Mouse (Mus musculus) limb, embryonic 13.5 days (tissue): ENCODE data around the gene Ajap1. TPM values are rescaled to one million over a fixed set of nuclear protein-coding genes. Genes with fewer than 3 reads are reported as not detected.

Source experiments
- ATAC-seq: fragments of 200-750 bp; cut with Nextera tagmentation; 2 replicates; pipeline ENCODE4 v1.8.0; 2017; ENCODE audit warnings: low read depth, moderate number of reproducible peaks, moderate TSS enrichment; ENCODE audit not compliant: low FRiP score
- H3K27ac ChIP-seq: fragments of 300-500 bp; sonication (generic); 2 replicates; pipeline ENCODE4 v1.5.1; 2015; ENCODE audit warnings: inconsistent platforms, mild to moderate bottlenecking, moderate library complexity
- H3K27me3 ChIP-seq: fragments of 300-500 bp; sonication (generic); 2 replicates; pipeline ENCODE4 v1.6.1; 2015; ENCODE audit warnings: mild to moderate bottlenecking, inconsistent platforms
- H3K36me3 ChIP-seq: fragments of 300-500 bp; sonication (generic); 2 replicates; pipeline ENCODE4 v1.6.1; 2015; ENCODE audit warnings: inconsistent platforms, mild to moderate bottlenecking, moderate library complexity
- H3K4me1 ChIP-seq: fragments of 300-500 bp; sonication (generic); 2 replicates; pipeline ENCODE4 v1.6.1; 2015; ENCODE audit warnings: inconsistent platforms
- H3K4me2 ChIP-seq: fragments of 300-500 bp; sonication (generic); replicated peaks from 2 replicates; pipeline ENCODE4 v1.6.1; 2015; ENCODE audit warnings: inconsistent platforms, mild to moderate bottlenecking, moderate library complexity
- H3K4me3 ChIP-seq: fragments of 300-500 bp; sonication (generic); 2 replicates; pipeline ENCODE4 v1.5.1; 2015; ENCODE audit warnings: moderate library complexity, mild to moderate bottlenecking, inconsistent platforms
- H3K9ac ChIP-seq: fragments of 300-500 bp; sonication (generic); 2 replicates; pipeline ENCODE4 v1.6.1; 2015; ENCODE audit warnings: mild to moderate bottlenecking, inconsistent platforms
- H3K9me3 ChIP-seq: fragments of 300-500 bp; sonication (generic); 2 replicates; pipeline ENCODE4 v1.6.1; 2016; ENCODE audit warnings: inconsistent platforms
- WGBS: fragments of 180-500 bp; shearing (Covaris S2); methylation state at CpG from one replicate; pipeline ENCODE4 v1.1.7; 2015; 5-methylcytosine and 5-hydroxymethylcytosine counted together
- polyA plus RNA-seq: library from polyadenylated mRNA; unstranded; fragments of >200 nt; fragmentation: Nextera tagmentation; extraction: Ambion mirVana; gene quantifications from 2 replicates; pipeline ENCODE4 v1.2.1, GENCODE M21; 2015

Ajap1 gene
- polyA plus RNA-seq, 1 experiment from 2014 or later, result 0.99 TPM

- Histone ChIP-seq H3K4me3 (no peak overlapping the region), H3K27me3 (peaks cover 69% of the 10 kb centered on the region), H3K9ac (no peak overlapping the region), H3K4me2 (peak overlapping the region; percentile 42), H3K9me3 (no peaks in the 10 kb centered on the region), H3K27ac (no peak overlapping the region), H3K36me3 (no peaks in the 10 kb centered on the region), H3K4me1 (peaks cover 38% of the 10 kb centered on the region)
- ATAC-seq, result no peak
- under 1% methylated on average over 7 of the region's 7 CpGs for WGBS
These were observed 1.8 kb upstream of the Ajap1 start for GRCm38 (mm10) chr4:153484392-153484791.

GRCm38 (mm10) chr4:153481361-153482234 lies 1.0 kb downstream of the Ajap1 start:
- Histone ChIP-seq H3K9me3 (no peaks in the 10 kb centered on the region), H3K36me3 (no peaks in the 10 kb centered on the region), H3K27ac (no peak overlapping the region), H3K4me1 (peaks cover 38% of the 10 kb centered on the region), H3K4me3 (peak overlapping the region; percentile 50), H3K9ac (peak overlapping the region; percentile 56), H3K4me2 (peak overlapping the region; percentile 95), H3K27me3 (peaks cover 94% of the 10 kb centered on the region)
- no peak for ATAC-seq
- WGBS, result under 1% methylated on average over 71 of the region's 71 CpGs

- Histone ChIP-seq H3K27me3 (peaks cover 90% of the 10 kb centered on the region), H3K36me3 (no peaks in the 10 kb centered on the region), H3K4me1 (peaks cover 38% of the 10 kb centered on the region), H3K4me2 (peak overlapping the region; percentile 95), H3K9me3 (no peaks in the 10 kb centered on the region), H3K27ac (no peak overlapping the region), H3K9ac (no peak overlapping the region), H3K4me3 (peak overlapping the region; percentile 50)
- no peak for ATAC-seq
- 2% methylated on average over 19 of the region's 19 CpGs for WGBS
These were observed 1.9 kb downstream of the Ajap1 start for GRCm38 (mm10) chr4:153480551-153481262.

GRCm38 (mm10) chr4:153479144-153479543 lies 3.5 kb downstream of the Ajap1 start:
- peaks cover 78% of the 10 kb centered on the region for H3K27me3 ChIP-seq
- 20% methylated on average over 8 of the region's 8 CpGs for WGBS

DNA sequence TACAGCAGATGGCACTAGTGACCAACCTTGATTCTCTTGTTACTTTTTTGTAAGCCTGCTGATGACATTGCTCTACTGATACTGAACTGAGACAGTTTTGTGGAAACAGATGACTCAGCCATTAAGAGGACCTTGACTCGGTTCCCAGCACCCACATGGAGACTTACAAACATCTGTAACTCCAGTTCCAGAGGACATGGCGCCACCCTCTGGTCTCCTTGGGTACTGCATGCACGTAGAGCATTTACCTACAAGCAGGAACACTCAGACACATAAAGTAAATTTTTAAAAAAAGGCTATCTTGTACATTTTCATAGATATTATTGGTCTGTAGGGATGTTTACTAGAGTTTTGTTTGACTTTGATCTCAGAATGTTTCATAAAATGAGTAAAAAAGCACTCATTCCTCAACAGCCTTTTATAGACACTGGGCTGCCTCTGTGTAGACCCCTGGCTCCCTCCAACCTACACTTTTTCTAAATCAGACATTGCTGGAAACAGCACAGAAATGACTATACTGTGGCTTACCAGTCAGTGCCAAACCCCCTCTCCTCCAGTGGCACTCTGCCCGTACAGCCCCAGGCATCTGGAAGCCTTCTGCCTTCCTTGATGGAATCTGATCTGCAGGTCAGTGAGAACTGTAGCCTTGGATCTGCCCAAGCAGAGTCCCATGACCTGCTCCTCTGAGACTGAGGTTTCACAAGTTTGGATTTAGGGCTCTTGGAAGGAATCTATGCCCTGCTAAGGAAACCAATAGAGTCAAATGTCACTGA lies 8.9 kb downstream of the Ajap1 start:
- H3K4me1 ChIP-seq, result no peaks in the 10 kb centered on the region
- H3K36me3 ChIP-seq, result no peaks in the 10 kb centered on the region
- H3K27me3 ChIP-seq, result peaks cover 23% of the 10 kb centered on the region
- no peak for ATAC-seq
- H3K4me3 ChIP-seq, result no peak overlapping the region
- 74% methylated on average over 4 of the region's 4 CpGs for WGBS
- no peak overlapping the region for H3K27ac ChIP-seq
- peaks cover 13% of the 10 kb centered on the region for H3K9me3 ChIP-seq
- no peak overlapping the region for H3K4me2 ChIP-seq
- H3K9ac ChIP-seq, result no peak overlapping the region

More at GRCm38 (mm10) chr4:153479144-153479543, 3.5 kb downstream of the Ajap1 start:
- Histone ChIP-seq H3K4me3 (no peak overlapping the region), H3K4me2 (no peak overlapping the region), H3K9ac (peak overlapping the region; percentile 25; the same call in 1 of the 2 replicates), H3K4me1 (peaks cover 34% of the 10 kb centered on the region), H3K9me3 (no peaks in the 10 kb centered on the region), H3K36me3 (no peaks in the 10 kb centered on the region), H3K27ac (no peak overlapping the region)
- no peak for ATAC-seq

DNA sequence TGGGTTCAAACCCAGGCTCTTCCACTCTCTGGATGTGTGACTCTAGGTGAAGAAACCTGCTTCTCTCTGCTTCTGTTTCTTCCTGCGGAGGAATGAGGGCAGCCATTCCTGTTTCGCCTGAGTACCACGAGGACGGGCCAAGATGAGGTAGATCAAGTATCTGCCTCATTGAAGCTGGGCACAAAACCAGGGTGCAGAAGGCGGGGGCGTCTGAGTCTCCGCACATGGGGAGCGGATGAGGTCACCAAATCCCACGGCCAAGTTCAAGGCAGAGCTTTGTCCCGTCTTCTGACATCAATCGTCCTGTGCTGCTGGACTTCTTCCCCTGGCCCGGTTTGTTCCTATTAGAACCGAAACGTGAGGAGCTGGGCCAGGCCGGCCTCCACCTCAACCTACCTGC lies 12.9 kb downstream of the Ajap1 start:
- peaks cover 13% of the 10 kb centered on the region for H3K9me3 ChIP-seq
- no peaks in the 10 kb centered on the region for H3K4me1 ChIP-seq
- H3K4me2 ChIP-seq, result no peak overlapping the region
- H3K27me3 ChIP-seq, result no peaks in the 10 kb centered on the region
- H3K36me3 ChIP-seq, result no peaks in the 10 kb centered on the region
- ATAC-seq, result no peak
- no peak overlapping the region for H3K9ac ChIP-seq
- no peak overlapping the region for H3K4me3 ChIP-seq
- 90% methylated on average over 15 of the region's 15 CpGs for WGBS
- H3K27ac ChIP-seq, result no peak overlapping the region

DNA sequence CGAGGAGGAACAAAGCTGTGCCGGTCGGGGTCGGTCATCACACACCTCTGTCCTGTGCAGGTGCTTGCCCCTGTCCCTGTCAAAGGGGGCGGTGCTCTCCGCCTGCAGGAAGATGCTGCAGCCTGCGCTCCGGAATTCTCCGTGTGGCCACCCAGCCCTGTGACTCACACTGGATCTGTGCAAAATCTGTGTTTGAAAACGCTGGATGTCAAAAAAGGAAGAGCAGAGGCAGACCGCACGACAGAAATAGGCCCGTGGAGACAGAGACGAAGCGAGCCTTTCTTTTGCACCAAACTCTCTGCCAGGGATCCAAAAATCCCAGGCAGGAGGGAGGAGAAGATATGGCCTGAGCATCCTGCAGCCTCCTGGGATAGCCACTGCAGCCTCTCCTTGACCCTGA lies 22.7 kb downstream of the Ajap1 start:
- 84% methylated on average over 15 of the region's 15 CpGs for WGBS
- ATAC-seq, result no peak
- Histone ChIP-seq H3K4me2 (no peak overlapping the region), H3K9ac (no peak overlapping the region), H3K27me3 (no peaks in the 10 kb centered on the region; the same call in 1 of the 2 replicates), H3K4me1 (no peaks in the 10 kb centered on the region), H3K27ac (no peak overlapping the region), H3K9me3 (no peaks in the 10 kb centered on the region), H3K36me3 (no peaks in the 10 kb centered on the region), H3K4me3 (no peak overlapping the region)

DNA sequence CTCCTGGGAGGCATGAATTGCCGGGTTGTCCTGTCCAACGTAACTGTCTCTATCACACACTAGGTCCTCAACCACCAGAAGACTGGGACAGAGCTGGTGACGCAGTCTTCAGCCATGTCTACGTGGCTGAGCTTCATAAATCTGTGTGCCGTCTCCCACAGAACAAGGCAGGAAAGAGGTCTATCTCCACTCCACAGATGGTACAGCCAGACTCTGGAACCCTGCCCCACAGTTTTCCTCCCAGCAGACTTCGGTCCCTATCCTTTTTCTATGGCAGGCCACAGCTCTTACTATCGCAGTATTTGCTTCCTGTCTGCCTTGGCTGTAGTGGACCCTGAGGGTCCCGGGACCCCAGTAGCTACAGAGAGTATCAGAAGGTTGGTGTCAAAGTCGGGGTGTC lies 23.1 kb downstream of the Ajap1 start:
- 91% methylated on average over 9 of the region's 9 CpGs for WGBS
- Histone ChIP-seq H3K27ac (no peak overlapping the region), H3K4me2 (no peak overlapping the region), H3K9ac (no peak overlapping the region), H3K9me3 (no peaks in the 10 kb centered on the region), H3K4me3 (no peak overlapping the region), H3K36me3 (no peaks in the 10 kb centered on the region), H3K4me1 (no peaks in the 10 kb centered on the region), H3K27me3 (no peaks in the 10 kb centered on the region; the same call in 1 of the 2 replicates)
- no peak for ATAC-seq

DNA sequence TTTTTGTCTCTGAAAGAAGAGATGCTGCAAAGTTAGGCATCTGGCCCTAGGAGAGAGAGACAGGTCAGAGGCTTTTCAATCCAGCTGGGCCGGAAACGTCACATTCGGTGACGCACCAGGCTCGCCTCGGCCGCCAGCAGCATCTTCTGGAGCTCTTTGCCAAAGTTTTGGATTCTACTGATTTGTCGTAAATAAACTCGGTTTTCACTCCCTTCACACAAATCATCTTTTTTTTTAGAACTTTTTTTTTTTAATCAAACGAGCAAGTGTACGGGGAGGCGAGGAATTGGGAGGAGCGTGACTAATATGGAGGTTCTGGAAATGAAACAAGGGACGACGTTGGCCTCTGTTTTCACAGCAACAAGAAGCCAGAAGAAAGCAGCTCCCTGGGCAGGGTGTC lies 23.8 kb downstream of the Ajap1 start:
- Histone ChIP-seq H3K27me3 (no peaks in the 10 kb centered on the region; the same call in 1 of the 2 replicates), H3K4me1 (no peaks in the 10 kb centered on the region), H3K4me2 (no peak overlapping the region), H3K9ac (no peak overlapping the region), H3K36me3 (no peaks in the 10 kb centered on the region), H3K4me3 (no peak overlapping the region), H3K27ac (no peak overlapping the region), H3K9me3 (no peaks in the 10 kb centered on the region)
- ATAC-seq, result no peak
- WGBS, result 85% methylated on average over 15 of the region's 15 CpGs

DNA sequence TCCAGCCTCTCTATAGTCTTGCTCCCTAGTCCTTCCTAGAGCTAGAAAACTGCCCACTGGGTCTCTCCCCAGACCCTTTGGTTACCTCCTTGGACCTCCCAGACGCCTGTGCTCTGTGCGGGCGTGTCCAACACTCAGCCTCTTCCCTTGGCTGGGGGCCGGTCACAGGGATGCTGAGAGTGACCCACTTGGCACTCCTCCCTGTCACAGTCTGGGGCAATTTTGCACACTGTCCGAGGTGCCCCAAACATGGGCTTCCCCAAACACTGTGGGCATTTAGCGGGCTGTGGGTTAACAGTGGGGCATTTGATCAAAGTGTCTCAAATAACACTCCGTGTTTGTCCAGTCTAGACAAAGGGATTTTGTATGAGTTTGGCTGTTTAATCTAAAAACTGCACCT lies 29.1 kb downstream of the Ajap1 start:
- no peak overlapping the region for H3K4me2 ChIP-seq
- H3K9me3 ChIP-seq, result no peaks in the 10 kb centered on the region
- no peak overlapping the region for H3K4me3 ChIP-seq
- H3K4me1 ChIP-seq, result no peaks in the 10 kb centered on the region
- no peak overlapping the region for H3K27ac ChIP-seq
- no peaks in the 10 kb centered on the region for H3K36me3 ChIP-seq
- no peak for ATAC-seq
- 88% methylated on average over 7 of the region's 7 CpGs for WGBS
- H3K27me3 ChIP-seq, result no peaks in the 10 kb centered on the region
- no peak overlapping the region for H3K9ac ChIP-seq

- no peak overlapping the region for H3K9ac ChIP-seq
- no peak overlapping the region for H3K4me2 ChIP-seq
- WGBS, result 86% methylated on average over 8 of the region's 8 CpGs
- ATAC-seq, result no peak
- no peaks in the 10 kb centered on the region for H3K9me3 ChIP-seq
- H3K27me3 ChIP-seq, result no peaks in the 10 kb centered on the region
- no peak overlapping the region for H3K27ac ChIP-seq
- H3K36me3 ChIP-seq, result no peaks in the 10 kb centered on the region
- H3K4me3 ChIP-seq, result no peak overlapping the region
- no peaks in the 10 kb centered on the region for H3K4me1 ChIP-seq
These were observed 31.1 kb downstream of the Ajap1 start for GRCm38 (mm10) chr4:153451516-153451915.

DNA sequence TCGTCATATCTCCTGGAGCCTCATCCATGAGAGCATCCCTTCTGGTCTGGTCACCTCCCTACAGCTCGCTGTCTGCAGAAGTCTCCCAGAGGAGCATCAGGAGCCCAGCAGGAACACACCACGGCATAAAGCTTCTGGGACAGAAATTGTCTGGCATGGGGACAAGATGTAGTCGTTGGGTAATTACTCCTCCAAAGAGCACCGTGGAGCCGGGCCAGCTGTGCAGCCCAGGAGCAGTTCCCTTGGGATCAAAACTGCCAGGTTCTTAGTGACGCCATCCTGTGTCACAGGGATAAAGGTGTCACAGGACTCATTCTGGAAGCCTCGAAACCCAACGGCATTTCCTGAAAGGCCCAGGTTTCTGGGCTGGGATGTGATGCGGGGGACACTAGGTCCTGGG lies 40.1 kb downstream of the Ajap1 start:
- H3K27me3 ChIP-seq, result no peaks in the 10 kb centered on the region
- H3K9ac ChIP-seq, result no peak overlapping the region
- no peak overlapping the region for H3K27ac ChIP-seq
- H3K9me3 ChIP-seq, result no peaks in the 10 kb centered on the region
- H3K4me2 ChIP-seq, result no peak overlapping the region
- H3K36me3 ChIP-seq, result no peaks in the 10 kb centered on the region
- ATAC-seq, result no peak
- no peaks in the 10 kb centered on the region for H3K4me1 ChIP-seq
- no peak overlapping the region for H3K4me3 ChIP-seq
- WGBS, result 73% methylated on average over 10 of the region's 10 CpGs
